Mouse (Mus musculus): ENCODE results near the gene Akt3. TPM values are rescaled to one million over a fixed set of nuclear protein-coding genes. Genes with fewer than 3 reads are reported as not detected.

Akt3 gene
- polyA plus RNA-seq (2014; fragmentation: Nextera tagmentation; extraction: Ambion mirVana), result 13.5 and 15.2 TPM in 2 replicates

- Histone ChIP-seq H3K4me3 (ENCODE audit: low read depth, low read length) (peak within 1 kb of the TSS; percentile 91), H3K27me3 (ENCODE audit: control insufficient read depth, insufficient read depth, low read length) (no peaks in the 10 kb centered on the region), H3K4me1 (ENCODE audit: control insufficient read depth, insufficient read depth, low read length) (no peaks in the 10 kb centered on the region; the same call in 1 of the 2 replicates), H3K36me3 (replicated peaks; ENCODE audit: control insufficient read depth, insufficient read depth, low read depth, low read length) (no peaks in the 10 kb centered on the region), H3K27ac (replicated peaks; ENCODE audit: low read depth, low read length) (peak within 1 kb of the TSS; percentile 98), H3K9me3 (replicated peaks; ENCODE audit: control insufficient read depth, low read length) (no peaks in the 10 kb centered on the region), H3K9ac (replicated peaks; ENCODE audit: low read length) (peak within 1 kb of the TSS; percentile 91), H3K4me2 (ENCODE audit: low read depth, low read length) (peak within 1 kb of the TSS; percentile 67)
- peak; percentile 41 for ATAC-seq (replicated peaks; ENCODE audit: insufficient number of reproducible peaks, low FRiP score, low TSS enrichment, low read depth)
- DNase-seq (ENCODE audit: low spot score), result no peak
- 0% methylated on average over 4 of the region's 32 CpGs for WGBS
These were observed at the start of gene Akt3 for GRCm38 (mm10) chr1:177258034-177258342. Gene Akt3, minus strand, starts transcription at chr1:177258203.

- WGBS, result 61% methylated on average over 11 of the region's 11 CpGs
- Histone ChIP-seq H3K9ac (replicated peaks; ENCODE audit: low read length) (no peak overlapping the region), H3K27ac (replicated peaks; ENCODE audit: low read depth, low read length) (no peak overlapping the region), H3K4me1 (ENCODE audit: control insufficient read depth, insufficient read depth, low read length) (no peaks in the 10 kb centered on the region), H3K4me3 (ENCODE audit: low read depth, low read length) (no peak overlapping the region), H3K9me3 (replicated peaks; ENCODE audit: control insufficient read depth, low read length) (no peaks in the 10 kb centered on the region), H3K27me3 (ENCODE audit: control insufficient read depth, insufficient read depth, low read length) (no peaks in the 10 kb centered on the region), H3K36me3 (replicated peaks; ENCODE audit: control insufficient read depth, insufficient read depth, low read depth, low read length) (no peaks in the 10 kb centered on the region), H3K4me2 (ENCODE audit: low read depth, low read length) (no peak overlapping the region)
- ATAC-seq (replicated peaks; ENCODE audit: insufficient number of reproducible peaks, low FRiP score, low TSS enrichment, low read depth), result no peak
- no peak for DNase-seq (ENCODE audit: low spot score)
These were observed 49.5 kb upstream of the Akt3 start for GRCm38 (mm10) chr1:177307549-177307948.

GRCm38 (mm10) chr1:177298231-177298630, 40.2 kb upstream of the Akt3 start:
- no peak overlapping the region for H3K9ac ChIP-seq (replicated peaks; ENCODE audit: low read length)
- no peaks in the 10 kb centered on the region for H3K4me1 ChIP-seq (ENCODE audit: control insufficient read depth, insufficient read depth, low read length)
- no peaks in the 10 kb centered on the region for H3K36me3 ChIP-seq (replicated peaks; ENCODE audit: control insufficient read depth, insufficient read depth, low read depth, low read length)
- ATAC-seq (replicated peaks; ENCODE audit: insufficient number of reproducible peaks, low FRiP score, low TSS enrichment, low read depth) (no peak), DNase-seq (ENCODE audit: low spot score) (no peak)
- H3K27ac ChIP-seq (replicated peaks; ENCODE audit: low read depth, low read length), result no peak overlapping the region
- H3K9me3 ChIP-seq (replicated peaks; ENCODE audit: control insufficient read depth, low read length), result no peaks in the 10 kb centered on the region
- H3K4me2 ChIP-seq (ENCODE audit: low read depth, low read length), result no peak overlapping the region
- no peaks in the 10 kb centered on the region for H3K27me3 ChIP-seq (ENCODE audit: control insufficient read depth, insufficient read depth, low read length)
- no peak overlapping the region for H3K4me3 ChIP-seq (ENCODE audit: low read depth, low read length)
- 97% methylated on average over 1 of the region's 1 CpGs for WGBS

- DNase-seq (ENCODE audit: low spot score) (no peak), ATAC-seq (replicated peaks; ENCODE audit: insufficient number of reproducible peaks, low FRiP score, low TSS enrichment, low read depth) (no peak)
- no peaks in the 10 kb centered on the region for H3K36me3 ChIP-seq (replicated peaks; ENCODE audit: control insufficient read depth, insufficient read depth, low read depth, low read length)
- no peak overlapping the region for H3K4me2 ChIP-seq (ENCODE audit: low read depth, low read length)
- no peak overlapping the region for H3K27ac ChIP-seq (replicated peaks; ENCODE audit: low read depth, low read length)
- WGBS, result 20% methylated on average over 3 of the region's 3 CpGs
- no peaks in the 10 kb centered on the region for H3K4me1 ChIP-seq (ENCODE audit: control insufficient read depth, insufficient read depth, low read length)
- no peak overlapping the region for H3K4me3 ChIP-seq (ENCODE audit: low read depth, low read length)
- no peaks in the 10 kb centered on the region for H3K9me3 ChIP-seq (replicated peaks; ENCODE audit: control insufficient read depth, low read length)
- no peaks in the 10 kb centered on the region for H3K27me3 ChIP-seq (ENCODE audit: control insufficient read depth, insufficient read depth, low read length)
- H3K9ac ChIP-seq (replicated peaks; ENCODE audit: low read length), result no peak overlapping the region
These were observed 28.8 kb upstream of the Akt3 start for GRCm38 (mm10) chr1:177286764-177287163.

- H3K27me3 ChIP-seq (ENCODE audit: control insufficient read depth, insufficient read depth, low read length), result no peaks in the 10 kb centered on the region
- H3K4me2 ChIP-seq (ENCODE audit: low read depth, low read length), result no peak overlapping the region
- no peaks in the 10 kb centered on the region for H3K9me3 ChIP-seq (replicated peaks; ENCODE audit: control insufficient read depth, low read length)
- H3K36me3 ChIP-seq (replicated peaks; ENCODE audit: control insufficient read depth, insufficient read depth, low read depth, low read length), result no peaks in the 10 kb centered on the region
- no peak for ATAC-seq (replicated peaks; ENCODE audit: insufficient number of reproducible peaks, low FRiP score, low TSS enrichment, low read depth)
- H3K9ac ChIP-seq (replicated peaks; ENCODE audit: low read length), result no peak overlapping the region
- H3K4me1 ChIP-seq (ENCODE audit: control insufficient read depth, insufficient read depth, low read length), result no peaks in the 10 kb centered on the region
- DNase-seq (ENCODE audit: low spot score), result no peak
- no peak overlapping the region for H3K27ac ChIP-seq (replicated peaks; ENCODE audit: low read depth, low read length)
- H3K4me3 ChIP-seq (ENCODE audit: low read depth, low read length), result no peak overlapping the region
These were observed 23.9 kb upstream of the Akt3 start for GRCm38 (mm10) chr1:177281925-177282324.

- no peak for ATAC-seq (replicated peaks; ENCODE audit: insufficient number of reproducible peaks, low FRiP score, low TSS enrichment, low read depth)
- Histone ChIP-seq H3K4me2 (ENCODE audit: low read depth, low read length) (no peak overlapping the region), H3K4me3 (ENCODE audit: low read depth, low read length) (no peak overlapping the region), H3K9me3 (replicated peaks; ENCODE audit: control insufficient read depth, low read length) (no peaks in the 10 kb centered on the region), H3K9ac (replicated peaks; ENCODE audit: low read length) (no peak overlapping the region), H3K27me3 (ENCODE audit: control insufficient read depth, insufficient read depth, low read length) (no peaks in the 10 kb centered on the region), H3K36me3 (replicated peaks; ENCODE audit: control insufficient read depth, insufficient read depth, low read depth, low read length) (no peaks in the 10 kb centered on the region), H3K4me1 (ENCODE audit: control insufficient read depth, insufficient read depth, low read length) (no peaks in the 10 kb centered on the region), H3K27ac (replicated peaks; ENCODE audit: low read depth, low read length) (no peak overlapping the region)
- WGBS, result 84% methylated on average over 5 of the region's 5 CpGs
- DNase-seq (ENCODE audit: low spot score), result no peak
These were observed 19.4 kb upstream of the Akt3 start for GRCm38 (mm10) chr1:177277361-177277760.

- no peaks in the 10 kb centered on the region for H3K27me3 ChIP-seq (ENCODE audit: control insufficient read depth, insufficient read depth, low read length)
- 70% methylated on average over 1 of the region's 1 CpGs for WGBS
- H3K4me2 ChIP-seq (ENCODE audit: low read depth, low read length), result no peak overlapping the region
- no peak overlapping the region for H3K27ac ChIP-seq (replicated peaks; ENCODE audit: low read depth, low read length)
- H3K9ac ChIP-seq (replicated peaks; ENCODE audit: low read length), result no peak overlapping the region
- no peak for ATAC-seq (replicated peaks; ENCODE audit: insufficient number of reproducible peaks, low FRiP score, low TSS enrichment, low read depth)
- no peak overlapping the region for H3K4me3 ChIP-seq (ENCODE audit: low read depth, low read length)
- H3K36me3 ChIP-seq (replicated peaks; ENCODE audit: control insufficient read depth, insufficient read depth, low read depth, low read length), result no peaks in the 10 kb centered on the region
- no peak for DNase-seq (ENCODE audit: low spot score)
- H3K9me3 ChIP-seq (replicated peaks; ENCODE audit: control insufficient read depth, low read length), result no peaks in the 10 kb centered on the region
- H3K4me1 ChIP-seq (ENCODE audit: control insufficient read depth, insufficient read depth, low read length), result no peaks in the 10 kb centered on the region
These were observed 9.6 kb upstream of the Akt3 start for GRCm38 (mm10) chr1:177267645-177268044.

GRCm38 (mm10) chr1:177262926-177263325, 4.9 kb upstream of the Akt3 start:
- H3K27ac ChIP-seq (replicated peaks; ENCODE audit: low read depth, low read length), result no peak overlapping the region
- no peaks in the 10 kb centered on the region for H3K27me3 ChIP-seq (ENCODE audit: control insufficient read depth, insufficient read depth, low read length)
- no peaks in the 10 kb centered on the region for H3K36me3 ChIP-seq (replicated peaks; ENCODE audit: control insufficient read depth, insufficient read depth, low read depth, low read length)
- no peak overlapping the region for H3K9ac ChIP-seq (replicated peaks; ENCODE audit: low read length)
- H3K4me2 ChIP-seq (ENCODE audit: low read depth, low read length), result no peak overlapping the region
- no peaks in the 10 kb centered on the region; the same call in 1 of the 2 replicates for H3K4me1 ChIP-seq (ENCODE audit: control insufficient read depth, insufficient read depth, low read length)
- no peak overlapping the region for H3K4me3 ChIP-seq (ENCODE audit: low read depth, low read length)
- DNase-seq (ENCODE audit: low spot score) (no peak), ATAC-seq (replicated peaks; ENCODE audit: insufficient number of reproducible peaks, low FRiP score, low TSS enrichment, low read depth) (no peak)
- WGBS, result 77% methylated on average over 2 of the region's 2 CpGs
- no peaks in the 10 kb centered on the region for H3K9me3 ChIP-seq (replicated peaks; ENCODE audit: control insufficient read depth, low read length)

Data from embryonic facial prominence, embryonic 11.5 days (tissue).